Mouse (Mus musculus) kidney, adult 11 months (tissue): ENCODE measurements at regions not wholly inside any gene's neighbourhood (a gene's known extent, or its start where the extent isn't known, plus 50 kb on each side); places are given as distances from the start of the nearest gene placed in this dataset.

ENCODE experiments used
- DNase-seq: peaks from one replicate; pipeline ENCODE4 v3.0.0; 2022

DNA sequence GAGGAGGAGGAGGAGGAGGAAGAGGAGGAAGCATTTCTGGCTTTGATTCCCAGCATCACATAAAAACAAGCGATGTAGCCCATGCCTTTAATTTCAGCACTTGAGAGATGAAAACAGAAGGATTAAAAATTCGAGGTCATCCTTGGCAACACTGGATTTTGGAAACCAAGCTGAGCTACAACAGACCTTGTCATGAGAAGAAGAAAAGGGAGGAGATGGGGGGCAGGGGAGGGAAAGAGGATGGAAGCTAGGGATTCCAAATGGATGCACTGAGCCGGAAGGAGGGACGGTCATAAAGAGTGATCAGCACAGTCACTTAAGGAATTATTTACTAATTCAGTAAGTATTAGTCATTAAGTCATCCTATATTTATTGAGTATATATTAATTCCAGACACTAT is 55.1 kb upstream of the Cnksr3 start:
- no peak for DNase-seq

DNA sequence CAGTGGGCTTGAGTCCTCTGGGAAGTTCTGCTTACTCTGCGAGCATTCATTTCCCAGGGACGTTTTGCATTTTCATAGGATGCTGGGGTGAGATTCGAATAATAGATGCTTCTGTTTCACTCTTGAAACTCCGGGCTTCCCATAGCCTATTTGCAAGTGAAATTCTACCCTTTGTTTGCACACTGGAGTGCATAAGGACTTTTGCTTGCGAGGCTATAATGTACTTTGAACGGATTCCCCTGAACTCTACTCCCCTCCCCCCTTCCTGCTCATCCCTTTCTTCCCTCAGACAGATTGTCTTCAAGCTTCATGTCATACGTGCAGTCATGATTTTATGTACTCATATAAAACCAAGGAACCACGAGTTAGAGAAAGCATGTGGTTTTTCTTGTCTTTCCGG is 53.4 kb upstream of the Cnksr3 start:
- DNase-seq: no peak

DNA sequence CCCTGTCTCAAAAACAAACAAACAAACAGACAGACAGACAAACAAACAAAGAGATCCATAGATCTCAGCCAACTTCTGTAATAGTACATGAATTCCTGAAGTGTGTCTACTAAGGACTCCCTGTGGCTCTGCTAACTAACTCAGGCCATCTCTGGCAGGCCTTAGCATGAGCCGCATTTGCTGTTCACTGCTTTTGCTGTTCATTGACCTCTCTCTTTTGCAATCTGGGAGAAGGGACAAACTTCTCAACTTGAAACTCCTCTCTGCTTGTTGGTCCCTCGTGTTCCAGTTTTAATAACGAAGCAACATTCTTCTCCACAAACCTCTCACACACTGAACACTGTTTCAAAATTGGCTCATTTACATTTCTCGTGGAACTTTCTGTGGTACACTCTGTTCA is 52.7 kb upstream of the Cnksr3 start:
- DNase-seq: no peak
